Mouse (Mus musculus): ENCODE results near the gene Olfr611. TPM values are rescaled to one million over a fixed set of nuclear protein-coding genes. Genes with fewer than 3 reads are reported as not detected.

The Olfr611 gene
- polyA plus RNA-seq (2017; shearing (Covaris generic)) = not detected

GRCm38 (mm10) chr7:103520746-103521145 lies at the start of gene Olfr611:
Gene Olfr611, minus strand, starts transcription at chr7:103520846.

GRCm38 (mm10) chr7:103569043-103569442 lies 48.4 kb upstream of the Olfr611 start, which contains the start of gene Olfr616:
Gene Olfr616, minus strand, starts transcription at chr7:103569143.

GRCm38 (mm10) chr7:103555779-103556178 lies 35.1 kb upstream of the Olfr611 start, which contains the start of gene Olfr615:
Gene Olfr615, plus strand, starts transcription at chr7:103556079.

GRCm38 (mm10) chr7:103547774-103548173 lies 27.1 kb upstream of the Olfr611 start, which contains the start of gene Olfr613:
Gene Olfr613, plus strand, starts transcription at chr7:103548074.

GRCm38 (mm10) chr7:103542617-103543016 lies 22.0 kb upstream of the Olfr611 start, which contains the start of gene Olfr612:
Gene Olfr612, minus strand, starts transcription at chr7:103542717.

GRCm38 (mm10) chr7:103512022-103512421 lies 8.6 kb downstream of the Olfr611 start, which contains the start of gene Olfr610:
Gene Olfr610, minus strand, starts transcription at chr7:103512122.

GRCm38 (mm10) chr7:103497962-103498361 lies 22.7 kb downstream of the Olfr611 start, which contains the start of gene Olfr609:
Gene Olfr609, minus strand, starts transcription at chr7:103498062.

GRCm38 (mm10) chr7:103469577-103469976 lies 51.1 kb downstream of the Olfr611 start, which contains the start of gene Olfr608:
Gene Olfr608, plus strand, starts transcription at chr7:103469877.

Other genes starting within 250 kb of the Olfr611 start
- gene Olfr596, start 215.2 kb downstream of the Olfr611 start, polyA plus RNA-seq (2017; shearing (Covaris generic)) = under 1 TPM in 1 of 2 experiments, not detected in 1; 0.29 TPM
- gene Olfr597, start 204.5 kb downstream of the Olfr611 start, polyA plus RNA-seq (2017; shearing (Covaris generic)) = under 1 TPM; 0.10 to 0.17 TPM
- gene Olfr598, start 197.3 kb downstream of the Olfr611 start, polyA plus RNA-seq (2017; shearing (Covaris generic)) = not detected
- not detected for gene Olfr599, start 184.9 kb downstream of the Olfr611 start, polyA plus RNA-seq (2017; shearing (Covaris generic))
- under 1 TPM in 1 of 2 experiments, not detected in 1; 0.89 TPM for gene Olfr600, start 171.2 kb downstream of the Olfr611 start, polyA plus RNA-seq (2017; shearing (Covaris generic))
- gene Olfr601, start 158.2 kb downstream of the Olfr611 start, polyA plus RNA-seq (2017; shearing (Covaris generic)) = 1 to 10 TPM in 1 of 2 experiments, under 1 TPM in 1; 0.59 to 2.7 TPM
- gene Olfr603, start 134.7 kb downstream of the Olfr611 start, polyA plus RNA-seq (2017; shearing (Covaris generic)) = 1 to 10 TPM in 1 of 2 experiments, not detected in 1; 2.6 TPM
- gene Usp17lc, start 105.8 kb downstream of the Olfr611 start, polyA plus RNA-seq (2017; shearing (Covaris generic)) = not detected
- gene Olfr605, start 75.4 kb downstream of the Olfr611 start, polyA plus RNA-seq (2017; shearing (Covaris generic)) = not detected
- not detected for gene Olfr606, start 71.8 kb downstream of the Olfr611 start, polyA plus RNA-seq (2017; shearing (Covaris generic))
- gene Olfr607, start 56.7 kb downstream of the Olfr611 start, polyA plus RNA-seq (2017; shearing (Covaris generic)) = under 1 TPM; 0.05 to 0.20 TPM
- under 1 TPM in 1 of 2 experiments, not detected in 1; 0.56 TPM for gene Olfr608, start 51.0 kb downstream of the Olfr611 start, polyA plus RNA-seq (2017; shearing (Covaris generic))
- gene Olfr609, start 22.8 kb downstream of the Olfr611 start, polyA plus RNA-seq (2017; shearing (Covaris generic)) = under 1 TPM in 1 of 2 experiments, not detected in 1; 0.05 TPM
- gene Olfr610, start 8.7 kb downstream of the Olfr611 start, polyA plus RNA-seq (2017; shearing (Covaris generic)) = not detected
- gene Olfr612, start 21.9 kb upstream of the Olfr611 start, polyA plus RNA-seq (2017; shearing (Covaris generic)) = not detected
- gene Olfr613, start 27.2 kb upstream of the Olfr611 start, polyA plus RNA-seq (2017; shearing (Covaris generic)) = not detected
- not detected for gene Olfr615, start 35.2 kb upstream of the Olfr611 start, polyA plus RNA-seq (2017; shearing (Covaris generic))
- not detected for gene Olfr616, start 48.3 kb upstream of the Olfr611 start, polyA plus RNA-seq (2017; shearing (Covaris generic))
- not detected for gene Olfr617, start 52.2 kb upstream of the Olfr611 start, polyA plus RNA-seq (2017; shearing (Covaris generic))
- not detected for gene Olfr618, start 69.3 kb upstream of the Olfr611 start, polyA plus RNA-seq (2017; shearing (Covaris generic))
- under 1 TPM in 1 of 2 experiments, not detected in 1; 0.11 TPM for gene Olfr619, start 79.7 kb upstream of the Olfr611 start, polyA plus RNA-seq (2017; shearing (Covaris generic))
- gene Olfr620, start 91.7 kb upstream of the Olfr611 start, polyA plus RNA-seq (2017; shearing (Covaris generic)) = under 1 TPM; 0.24 to 0.61 TPM
- gene Olfr622, start 121.9 kb upstream of the Olfr611 start, polyA plus RNA-seq (2017; shearing (Covaris generic)) = not detected
- not detected for gene Olfr623, start 142.9 kb upstream of the Olfr611 start, polyA plus RNA-seq (2017; shearing (Covaris generic))
- under 1 TPM; 0.05 to 0.10 TPM for gene Olfr624, start 150.3 kb upstream of the Olfr611 start, polyA plus RNA-seq (2017; shearing (Covaris generic))
- not detected for gene Olfr625-ps1, start 161.9 kb upstream of the Olfr611 start, polyA plus RNA-seq (2017; shearing (Covaris generic))
- gene Olfr243, start 193.8 kb upstream of the Olfr611 start, polyA plus RNA-seq (2017; shearing (Covaris generic)) = not detected
- gene Olfr628, start 209.5 kb upstream of the Olfr611 start, polyA plus RNA-seq (2017; shearing (Covaris generic)) = not detected
- not detected for gene Olfr629, start 224.1 kb upstream of the Olfr611 start, polyA plus RNA-seq (2017; shearing (Covaris generic))
- not detected for gene Olfr630, start 236.5 kb upstream of the Olfr611 start, polyA plus RNA-seq (2017; shearing (Covaris generic))